In the genomic region with DNA sequence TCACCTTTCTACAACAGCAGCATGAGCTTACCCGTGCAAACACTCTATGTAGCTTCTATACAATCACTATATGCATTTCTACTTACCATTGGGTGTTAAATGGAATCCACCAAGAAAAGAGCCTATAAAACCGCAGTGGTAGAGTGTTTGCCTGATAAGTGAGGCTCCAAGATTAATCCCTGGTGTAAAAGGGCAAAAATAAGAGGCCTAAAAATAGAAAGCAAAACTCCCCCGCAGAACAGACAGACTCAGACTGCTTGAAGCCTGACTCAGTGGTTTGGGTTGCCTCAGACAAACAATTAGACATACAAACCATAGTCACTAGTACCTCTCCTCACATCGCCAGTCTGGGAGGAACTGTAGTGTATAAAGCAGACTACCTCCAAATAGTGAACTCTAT, we compare ENCODE assay signal across 10 mouse cellular contexts. TPM values are rescaled to one million over a fixed set of nuclear protein-coding genes. Genes with fewer than 3 reads are reported as not detected.
A peak's percentile ranks its signal among the peaks of the same experiment; 100 is the strongest.
DNase-seq lines count a peak whose midpoint lies in the region; ATAC-seq and TF ChIP-seq lines count a peak whose summit lies in the region.
"Had no signal": no experiment of that assay in that cellular context is flagged by ENCODE, and none has a peak within 500 bp of the region (broad histone marks: within the 10 kb centered on the region; RNA-seq: fewer than 3 reads in every experiment).

A gene (minus strand): TSS at position 112 of the 400 bp plus-strand sequence.

- no peak for DNase-seq in lung, postnatal 0 days (ENCODE audit: low spot score)
- DNase-seq in lung, postnatal 10 days = no peak
- DNase-seq in limb, embryonic 10.5 days (ENCODE audit: low spot score) = no peak
- no peak for DNase-seq in adrenal gland, adult (ENCODE audit: inconsistent age in 2 of 2, low spot score in 1 of 2)
- no peak for DNase-seq in spleen, postnatal 14 days (ENCODE audit: low spot score in 2 of 2)
- DNase-seq in MN1 (ENCODE audit: low spot score) = no peak
- DNase-seq: layer of hippocampus, postnatal 36 days; right cerebral cortex, postnatal 14 days had no signal

- peaks cover 6% of the 10 kb centered on the region; the same call in 1 of the 2 replicates for H3K4me1 ChIP-seq in lung, postnatal 0 days (ENCODE audit: insufficient read depth, low read depth, low read length)
- peaks cover 17% of the 10 kb centered on the region; the same call in 1 of the 2 replicates for H3K4me1 ChIP-seq in embryonic fibroblast, embryonic 13.5 days (ENCODE audit: control insufficient read depth, insufficient read depth, low read length)
- H3K4me1 ChIP-seq in limb, embryonic 10.5 days = peaks cover 3% of the 10 kb centered on the region
- H3K4me1 ChIP-seq in stomach, embryonic 15.5 days = no peaks in the 10 kb centered on the region

- 46% methylated on average over 4 of the region's 4 CpGs for WGBS in lung, postnatal 0 days
- WGBS in limb, embryonic 10.5 days = 79% methylated on average over 4 of the region's 4 CpGs
- WGBS in stomach, embryonic 15.5 days = 63% methylated on average over 4 of the region's 4 CpGs

- no peak within 1 kb of the TSS for H3K4me2 ChIP-seq in lung, postnatal 0 days (replicated peaks; ENCODE audit: low read depth, low read length)
- H3K4me2 ChIP-seq in stomach, embryonic 15.5 days = no peak within 1 kb of the TSS

- H3K27me3 ChIP-seq in lung, postnatal 0 days (replicated peaks; ENCODE audit: insufficient read depth, low read length) = no peaks in the 10 kb centered on the region
- no peaks in the 10 kb centered on the region for H3K27me3 ChIP-seq in limb, embryonic 10.5 days (ENCODE audit: low read depth, poor library complexity, severe bottlenecking)
- H3K27me3 ChIP-seq in stomach, embryonic 15.5 days (replicated peaks) = no peaks in the 10 kb centered on the region

- H3K36me3 ChIP-seq in lung, postnatal 0 days (ENCODE audit: insufficient read depth, low read length) = no peaks in the 10 kb centered on the region
- H3K36me3 ChIP-seq in limb, embryonic 10.5 days = no peaks in the 10 kb centered on the region
- no peaks in the 10 kb centered on the region for H3K36me3 ChIP-seq in stomach, embryonic 15.5 days

- H3K4me3 ChIP-seq in lung, postnatal 0 days (ENCODE audit: low read depth, low read length) = no peak within 1 kb of the TSS
- no peak within 1 kb of the TSS for H3K4me3 ChIP-seq in embryonic fibroblast, embryonic 13.5 days (ENCODE audit: insufficient read depth, low read length)
- H3K4me3 ChIP-seq in limb, embryonic 10.5 days = no peak within 1 kb of the TSS
- H3K4me3 ChIP-seq in stomach, embryonic 15.5 days (replicated peaks) = no peak within 1 kb of the TSS

- TF ChIP-seq EP300 in lung, postnatal 0 days (IDR thresholded peaks at IDR 0.05) = no peak

- no peak for TF ChIP-seq POLR2A in embryonic fibroblast, embryonic 13.5 days (IDR thresholded peaks at IDR 0.05; ENCODE audit: low read depth, low read length)

- H3K27ac ChIP-seq in lung, postnatal 0 days (ENCODE audit: low read length) = no peak within 1 kb of the TSS
- peak within 1 kb of the TSS; percentile 65; the same call in 1 of the 2 replicates for H3K27ac ChIP-seq in embryonic fibroblast, embryonic 13.5 days (ENCODE audit: insufficient read depth, low read length)
- H3K27ac ChIP-seq in limb, embryonic 10.5 days = no peak within 1 kb of the TSS
- 0 out of 2 replicates have a peak within 1 kb of the TSS, but pooled peaks have one; percentile 22 for H3K27ac ChIP-seq in stomach, embryonic 15.5 days

- no peak for ATAC-seq in lung, postnatal 0 days
- no peak for ATAC-seq in stomach, embryonic 15.5 days (ENCODE audit: insufficient read depth, low FRiP score, low read depth)

- no peak for TF ChIP-seq CTCF in lung, postnatal 0 days (IDR thresholded peaks at IDR 0.05)
- TF ChIP-seq CTCF in embryonic fibroblast, embryonic 13.5 days (IDR thresholded peaks at IDR 0.05; ENCODE audit: borderline replicate concordance, insufficient read depth, low read length) = no peak

- no peak within 1 kb of the TSS for H3K9ac ChIP-seq in lung, postnatal 0 days (replicated peaks; ENCODE audit: low read depth)
- H3K9ac ChIP-seq in stomach, embryonic 15.5 days = no peak within 1 kb of the TSS

- no peaks in the 10 kb centered on the region for H3K9me3 ChIP-seq in lung, postnatal 0 days (ENCODE audit: low read length)
- no peaks in the 10 kb centered on the region for H3K9me3 ChIP-seq in limb, embryonic 10.5 days (replicated peaks)
- no peaks in the 10 kb centered on the region for H3K9me3 ChIP-seq in stomach, embryonic 15.5 days

RNA-seq across cellular contexts. Expression of the gene that starts here (rescaled TPM):
- polyA plus RNA-seq in lung, postnatal 0 days (2015; fragmentation: Nextera tagmentation; extraction: Ambion mirVana) = 27.9 and 36.0 TPM in 2 replicates
- polyA plus RNA-seq in embryonic fibroblast, embryonic 13.5 days (2011; ENCODE audit: insufficient read length, low read depth, missing spikeins) = 3.3 and 4.2 TPM in 2 replicates
- polyA plus RNA-seq in limb, embryonic 10.5 days (2016; fragmentation: Nextera tagmentation; extraction: Ambion mirVana) = 15.0 and 16.6 TPM in 2 replicates
- 30.8 and 31.8 TPM in 2 replicates for polyA plus RNA-seq in stomach, embryonic 15.5 days (2015; fragmentation: Nextera tagmentation; extraction: Ambion mirVana)

Comparison
In these comparisons a context has a peak if more than half of its experiments do, and no peak if none do; other contexts are left out.
1. H3K27ac ChIP-seq: peak in embryonic fibroblast, embryonic 13.5 days (single experiment) and stomach, embryonic 15.5 days (single experiment); none in lung, postnatal 0 days (single experiment) and limb, embryonic 10.5 days (single experiment).